Mouse (Mus musculus): ENCODE results near the gene Tmem151b.

DNA sequence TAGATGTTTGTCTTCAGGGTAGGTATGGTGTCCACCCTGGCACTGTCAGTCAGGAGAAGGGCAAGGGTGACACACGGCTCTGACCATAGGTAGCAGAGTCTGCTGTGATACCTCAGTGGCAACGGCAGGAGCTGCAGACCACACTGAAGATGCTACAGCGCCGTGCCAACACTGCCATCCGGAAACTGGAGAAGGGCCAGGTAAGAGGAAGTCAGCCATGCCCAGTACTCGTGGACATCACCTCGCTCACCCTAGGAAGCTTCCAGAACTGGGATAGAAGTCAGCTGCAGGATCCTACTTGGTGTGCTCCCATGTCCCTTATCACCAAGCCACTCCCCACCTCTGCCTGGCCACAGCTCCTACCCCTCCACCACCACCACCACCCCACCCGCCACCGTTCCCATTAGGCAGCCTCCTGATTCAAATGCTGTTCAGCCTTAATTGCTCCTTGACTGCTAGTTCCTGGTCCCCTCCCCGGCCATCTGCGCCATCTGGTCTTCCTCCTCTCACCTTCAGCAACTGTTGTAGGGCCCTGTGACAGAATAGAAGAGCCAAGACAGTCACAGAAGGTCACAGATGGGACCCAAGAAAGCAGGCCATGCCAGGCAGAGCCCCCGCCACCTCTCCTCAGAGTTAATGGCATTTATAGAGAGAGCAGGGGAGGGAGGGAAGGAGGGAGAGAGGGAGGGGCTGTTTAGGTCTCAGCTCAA, 30.6 kb downstream of the Tmem151b start:
- no peak for TF ChIP-seq ZC3H11A (IDR thresholded peaks at IDR 0.05; ENCODE audit: borderline replicate concordance, low read depth, low read length)
- TF ChIP-seq HCFC1 (IDR thresholded peaks at IDR 0.05; ENCODE audit: borderline replicate concordance, insufficient read depth, low read length) = no peak

All from ES-E14 (cell line).